Mouse (Mus musculus) spleen, adult 2 months (tissue): ENCODE data around the gene Spata5.

ENCODE experiments used
- CTCF ChIP-seq: fragments of 200-500 bp; IDR thresholded peaks from 2 replicates; pipeline ENCODE4 v1.5.1; 2011; ENCODE audit warnings: mild to moderate bottlenecking, inconsistent platforms; ENCODE audit not compliant: insufficient read depth, insufficient read length, insufficient replicate concordance; ENCODE audit errors: extremely low read depth
- POLR2A ChIP-seq: fragments of 200-500 bp; IDR thresholded peaks from 2 replicates; pipeline ENCODE4 v1.6.1; 2011; ENCODE audit warnings: low read depth, low read length, inconsistent platforms

GRCm38 (mm10) chr3:37426069-37426468 lies 6.4 kb downstream of the Spata5 start:
- TF ChIP-seq CTCF (no peak), POLR2A (no peak)
